Mouse (Mus musculus) megakaryocyte, embryonic 14.5 days (primary cell): ENCODE measurements at regions not wholly inside any gene's neighbourhood (a gene's known extent, or its start where the extent isn't known, plus 50 kb on each side); places are given as distances from the start of the nearest gene placed in this dataset.

ENCODE experiments used
- H3K27me3 ChIP-seq: replicated peaks from 2 replicates; pipeline ENCODE3; 2012; ENCODE audit warnings: inconsistent platforms
- H3K36me3 ChIP-seq: replicated peaks from 2 replicates; pipeline ENCODE3; 2012; ENCODE audit warnings: low read length, inconsistent platforms, mixed read lengths
- H3K4me1 ChIP-seq: 2 replicates; pipeline ENCODE4 v1.6.1; 2012; ENCODE audit warnings: inconsistent platforms
- H3K4me3 ChIP-seq: replicated peaks from 2 replicates; pipeline ENCODE3; 2012; ENCODE audit warnings: moderate library complexity, mild to moderate bottlenecking, inconsistent platforms
- H3K9me3 ChIP-seq: 2 replicates; pipeline ENCODE4 v1.6.1; 2012; ENCODE audit warnings: inconsistent platforms
- FLI1 ChIP-seq: IDR thresholded peaks from 2 replicates; pipeline ENCODE4 v1.6.1; 2012; ENCODE audit warnings: low read length, inconsistent platforms, mixed read lengths
- GATA1 ChIP-seq: IDR thresholded peaks from 3 replicates; pipeline ENCODE4 v1.6.1; 2012; ENCODE audit warnings: mixed read lengths, low read length, inconsistent platforms, borderline replicate concordance

GRCm38 (mm10) chr4:84184436-84184835, 490.6 kb downstream of the Bnc2 start:
- H3K27me3 ChIP-seq: no peaks in the 10 kb centered on the region
- H3K4me1 ChIP-seq: peaks cover 30% of the 10 kb centered on the region
- peaks cover 5% of the 10 kb centered on the region for H3K36me3 ChIP-seq
- TF ChIP-seq FLI1: no peak
- TF ChIP-seq GATA1: no peak
- no peak overlapping the region for H3K4me3 ChIP-seq
- peaks cover 37% of the 10 kb centered on the region for H3K9me3 ChIP-seq

GRCm38 (mm10) chr4:84184844-84185243, 490.2 kb downstream of the Bnc2 start:
- no peak overlapping the region for H3K4me3 ChIP-seq
- TF ChIP-seq GATA1 (no peak), FLI1 (no peak)
- peaks cover 9% of the 10 kb centered on the region for H3K36me3 ChIP-seq
- no peaks in the 10 kb centered on the region for H3K27me3 ChIP-seq
- peaks cover 41% of the 10 kb centered on the region for H3K9me3 ChIP-seq
- peaks cover 31% of the 10 kb centered on the region for H3K4me1 ChIP-seq

GRCm38 (mm10) chr4:84189315-84189714, 485.8 kb downstream of the Bnc2 start:
- peaks cover 23% of the 10 kb centered on the region for H3K36me3 ChIP-seq
- TF ChIP-seq FLI1: no peak
- no peak for TF ChIP-seq GATA1
- H3K27me3 ChIP-seq: no peaks in the 10 kb centered on the region
- H3K4me3 ChIP-seq: no peak overlapping the region
- peaks cover 72% of the 10 kb centered on the region for H3K4me1 ChIP-seq
- H3K9me3 ChIP-seq: peaks cover 56% of the 10 kb centered on the region

DNA sequence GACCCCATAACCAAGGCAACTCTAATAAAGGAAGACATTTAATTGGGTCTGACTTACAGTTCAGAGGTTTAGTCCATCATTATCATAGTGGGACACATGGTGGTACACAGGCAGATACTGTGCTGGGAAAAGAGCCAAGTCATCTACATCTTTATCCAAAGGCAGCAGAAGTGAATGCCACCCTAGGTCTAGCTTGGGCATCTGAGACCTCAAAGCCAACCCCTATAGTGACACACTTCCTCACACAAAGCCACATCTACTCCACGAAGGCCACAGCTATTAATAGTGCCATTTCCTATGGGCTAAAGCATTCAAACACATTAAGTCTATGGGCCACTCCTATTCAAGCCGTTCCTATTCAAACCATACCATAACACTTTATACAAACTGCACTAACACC, 483.8 kb downstream of the Bnc2 start:
- H3K27me3 ChIP-seq: no peaks in the 10 kb centered on the region
- peak overlapping the region; percentile 4 for H3K4me3 ChIP-seq
- peaks cover 23% of the 10 kb centered on the region for H3K36me3 ChIP-seq
- H3K4me1 ChIP-seq: peaks cover 79% of the 10 kb centered on the region
- TF ChIP-seq GATA1 (no peak), FLI1 (no peak)
- peaks cover 56% of the 10 kb centered on the region for H3K9me3 ChIP-seq

DNA sequence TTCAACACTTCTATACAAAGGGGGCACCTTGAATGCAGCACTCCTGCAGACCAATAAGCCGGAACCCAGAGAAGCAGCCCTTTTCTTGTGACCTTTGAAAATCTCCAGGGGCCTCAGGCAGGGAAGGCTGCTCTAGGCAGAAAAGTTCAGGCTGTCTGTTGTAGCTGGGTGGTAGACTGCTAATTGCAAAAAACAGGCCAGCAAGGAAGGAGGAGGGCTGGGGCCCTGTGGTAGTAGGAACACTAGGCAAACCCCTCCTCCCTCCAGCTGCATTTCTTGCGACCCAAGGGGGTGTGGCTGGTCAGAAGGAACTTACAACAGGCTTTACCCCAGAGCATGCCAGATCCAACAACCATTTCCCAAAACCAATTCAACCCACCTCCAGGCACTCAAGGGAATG, 482.8 kb downstream of the Bnc2 start:
- Histone ChIP-seq H3K4me1 (peaks cover 70% of the 10 kb centered on the region), H3K27me3 (no peaks in the 10 kb centered on the region), H3K4me3 (no peak overlapping the region), H3K9me3 (peaks cover 56% of the 10 kb centered on the region), H3K36me3 (peaks cover 23% of the 10 kb centered on the region)
- TF ChIP-seq GATA1 (no peak), FLI1 (no peak)

DNA sequence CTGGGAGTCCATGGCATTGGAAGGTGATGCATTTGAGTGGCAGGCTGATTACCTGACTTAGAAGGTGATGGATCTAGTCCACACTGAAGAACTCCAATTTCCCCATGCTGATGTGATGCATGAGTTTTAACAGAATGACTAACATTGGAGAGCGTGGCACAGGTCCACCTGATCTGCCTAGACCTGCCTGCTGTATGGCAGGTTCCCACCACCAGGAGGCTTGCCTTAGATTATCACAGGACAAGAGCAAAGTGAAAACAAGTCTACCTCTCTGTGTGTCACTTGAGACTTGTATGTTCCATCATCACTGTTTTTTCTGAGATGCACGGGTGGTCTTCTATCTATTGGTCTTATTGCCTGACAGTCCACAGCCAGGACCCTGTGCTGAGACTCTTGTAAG, 478.3 kb downstream of the Bnc2 start:
- no peak for TF ChIP-seq FLI1
- TF ChIP-seq GATA1: no peak
- Histone ChIP-seq H3K27me3 (no peaks in the 10 kb centered on the region), H3K36me3 (peaks cover 4% of the 10 kb centered on the region), H3K4me1 (peaks cover 30% of the 10 kb centered on the region), H3K9me3 (peaks cover 17% of the 10 kb centered on the region), H3K4me3 (no peak overlapping the region)

- no peak for TF ChIP-seq FLI1
- no peak for TF ChIP-seq GATA1
- H3K4me1 ChIP-seq: peaks cover 29% of the 10 kb centered on the region; the same call in 1 of the 2 replicates
- H3K36me3 ChIP-seq: no peaks in the 10 kb centered on the region
- peaks cover 6% of the 10 kb centered on the region; the same call in 1 of the 2 replicates for H3K9me3 ChIP-seq
- no peaks in the 10 kb centered on the region for H3K27me3 ChIP-seq
- H3K4me3 ChIP-seq: no peak overlapping the region
Measured at GRCm38 (mm10) chr4:84198176-84198575, 476.9 kb downstream of the Bnc2 start.

DNA sequence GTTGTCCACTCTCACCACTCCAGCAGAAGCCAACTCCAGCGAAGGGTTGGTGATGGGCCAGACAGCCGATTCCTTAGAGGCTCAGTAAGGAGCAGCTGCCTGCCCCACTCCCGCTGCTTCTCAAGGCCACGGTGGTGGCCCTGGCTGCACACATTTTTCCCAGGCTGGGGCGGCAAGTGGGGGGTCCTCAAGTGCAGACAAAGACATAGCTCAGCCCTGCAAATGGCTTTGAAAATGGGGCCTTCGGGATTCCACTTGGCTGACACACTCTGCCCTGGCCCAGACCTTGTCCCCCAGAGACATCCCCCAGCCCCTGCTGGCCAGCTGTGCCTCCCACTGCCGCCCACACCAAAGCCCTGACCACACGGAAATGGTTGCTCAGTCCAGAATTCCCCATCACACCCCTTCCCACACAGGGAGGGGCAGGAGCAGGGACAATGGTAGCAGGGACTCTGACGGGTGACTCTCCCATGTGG, 475.9 kb downstream of the Bnc2 start:
- Histone ChIP-seq H3K4me3 (no peak overlapping the region), H3K27me3 (no peaks in the 10 kb centered on the region), H3K36me3 (no peaks in the 10 kb centered on the region), H3K9me3 (no peaks in the 10 kb centered on the region; the same call in 1 of the 2 replicates), H3K4me1 (peaks cover 30% of the 10 kb centered on the region; the same call in 1 of the 2 replicates)
- no peak for TF ChIP-seq FLI1
- no peak for TF ChIP-seq GATA1

GRCm38 (mm10) chr4:84201001-84201400, 474.1 kb downstream of the Bnc2 start:
- H3K4me1 ChIP-seq: peaks cover 32% of the 10 kb centered on the region; the same call in 1 of the 2 replicates

GRCm38 (mm10) chr4:84202231-84202630, 472.8 kb downstream of the Bnc2 start:
- Histone ChIP-seq H3K27me3 (no peaks in the 10 kb centered on the region), H3K36me3 (no peaks in the 10 kb centered on the region), H3K4me1 (peaks cover 32% of the 10 kb centered on the region; the same call in 1 of the 2 replicates), H3K9me3 (no peaks in the 10 kb centered on the region; the same call in 1 of the 2 replicates), H3K4me3 (no peak overlapping the region)
- TF ChIP-seq GATA1 (no peak), FLI1 (no peak)

More at GRCm38 (mm10) chr4:84201001-84201400, 474.1 kb downstream of the Bnc2 start:
- Histone ChIP-seq H3K27me3 (no peaks in the 10 kb centered on the region), H3K36me3 (no peaks in the 10 kb centered on the region), H3K4me3 (no peak overlapping the region), H3K9me3 (no peaks in the 10 kb centered on the region; the same call in 1 of the 2 replicates)
- TF ChIP-seq GATA1: no peak
- no peak for TF ChIP-seq FLI1
